Mouse (Mus musculus) subcutaneous adipose tissue, adult 2 months (tissue): ENCODE results near the gene Olfr742. TPM values are rescaled to one million over a fixed set of nuclear protein-coding genes. Genes with fewer than 3 reads are reported as not detected.

ENCODE experiments used
- polyA plus RNA-seq: library from polyadenylated mRNA; depleted of rRNA; stranded (reverse); fragments of >200 nt; gene quantifications from 2 replicates; pipeline ENCODE4 v1.2.3, GENCODE M21; 2012; ENCODE audit warnings: low replicate concordance; rRNA removed

Olfr742 gene
- polyA plus RNA-seq = not detected in 2 replicates

GRCm38 (mm10) chr14:50503300-50503699 is at the start of gene Olfr742:
Gene Olfr742, plus strand, starts transcription at chr14:50503600.

GRCm38 (mm10) chr14:50472438-50472837 is 31.0 kb upstream of the Olfr742 start, which contains the start of gene Olfr741:
Gene Olfr741, plus strand, starts transcription at chr14:50472738.

GRCm38 (mm10) chr14:50521539-50521938 is 18.1 kb downstream of the Olfr742 start, which contains the start of gene Olfr743:
Gene Olfr743, plus strand, starts transcription at chr14:50521839.

Other genes starting within 250 kb of the Olfr742 start
- 0.03 TPM in 1 of 2 replicates, not detected in the other for gene Olfr732, start 219.4 kb upstream of the Olfr742 start, polyA plus RNA-seq
- gene Olfr733, start 202.1 kb upstream of the Olfr742 start, polyA plus RNA-seq = 0.20 and 0.50 TPM in 2 replicates
- 0.11 TPM in 1 of 2 replicates, not detected in the other for gene Olfr734, start 176.8 kb upstream of the Olfr742 start, polyA plus RNA-seq
- 0.21 and 0.23 TPM in 2 replicates for gene Olfr735, start 154.7 kb upstream of the Olfr742 start, polyA plus RNA-seq
- 0.76 and 0.91 TPM in 2 replicates for gene Tlr11, start 145.7 kb upstream of the Olfr742 start, polyA plus RNA-seq
- not detected in 2 replicates for gene Olfr736, start 122.4 kb upstream of the Olfr742 start, polyA plus RNA-seq
- not detected in 2 replicates for gene Olfr738, start 96.0 kb upstream of the Olfr742 start, polyA plus RNA-seq
- not detected in 2 replicates for gene Olfr739, start 85.0 kb upstream of the Olfr742 start, polyA plus RNA-seq
- gene Olfr740, start 58.1 kb upstream of the Olfr742 start, polyA plus RNA-seq = not detected in 2 replicates
- gene Olfr741, start 30.9 kb upstream of the Olfr742 start, polyA plus RNA-seq = not detected in 2 replicates
- gene Olfr743, start 18.2 kb downstream of the Olfr742 start, polyA plus RNA-seq = not detected in 2 replicates
- not detected in 2 replicates for gene Olfr744, start 111.3 kb downstream of the Olfr742 start, polyA plus RNA-seq
- gene Olfr745, start 135.8 kb downstream of the Olfr742 start, polyA plus RNA-seq = not detected in 2 replicates
- gene Olfr746, start 143.5 kb downstream of the Olfr742 start, polyA plus RNA-seq = not detected in 2 replicates
- gene Olfr747, start 189.6 kb downstream of the Olfr742 start, polyA plus RNA-seq = not detected in 2 replicates
- not detected in 2 replicates for gene Olfr748, start 203.8 kb downstream of the Olfr742 start, polyA plus RNA-seq
- gene Olfr749, start 241.5 kb downstream of the Olfr742 start, polyA plus RNA-seq = not detected in 2 replicates